Mouse (Mus musculus) midbrain, embryonic 11.5 days (tissue): ENCODE results near the gene Phf1. TPM values are rescaled to one million over a fixed set of nuclear protein-coding genes. Genes with fewer than 3 reads are reported as not detected.
"Not testable (repeated sequence)": the region's sequence is repeated elsewhere in the genome, so short reads cannot be mapped to it uniquely, and the experiment has no call there.

Experiments
- ATAC-seq: fragments of 200-750 bp; cut with Nextera tagmentation; 2 replicates; pipeline ENCODE4 v1.8.0; 2017; ENCODE audit warnings: moderate TSS enrichment, moderate library complexity; ENCODE audit not compliant: low FRiP score
- DNase-seq: peaks from one replicate; pipeline ENCODE4 v3.0.0; 2015; ENCODE audit warnings: low spot score; ENCODE audit errors: missing footprints
- H3K27ac ChIP-seq: fragments of 300-500 bp; sonication (generic); 2 replicates; pipeline ENCODE4 v1.5.1; 2014; ENCODE audit warnings: low read depth, low read length
- H3K27me3 ChIP-seq: fragments of 300-500 bp; sonication (generic); 2 replicates; pipeline ENCODE4 v1.6.1; 2014; ENCODE audit warnings: mild to moderate bottlenecking, low read length, moderate library complexity, mixed read lengths; ENCODE audit not compliant: control insufficient read depth, insufficient read depth
- H3K36me3 ChIP-seq: fragments of 300-500 bp; sonication (generic); 2 replicates; pipeline ENCODE4 v1.6.1; 2014; ENCODE audit warnings: mild to moderate bottlenecking, low read length, moderate library complexity, mixed read lengths; ENCODE audit not compliant: control insufficient read depth, insufficient read depth
- H3K4me1 ChIP-seq: fragments of 300-500 bp; sonication (generic); 2 replicates; pipeline ENCODE4 v1.6.1; 2014; ENCODE audit warnings: low read length; ENCODE audit not compliant: control insufficient read depth, insufficient read depth
- H3K4me2 ChIP-seq: fragments of 300-500 bp; sonication (generic); 2 replicates; pipeline ENCODE4 v1.6.1; 2014; ENCODE audit warnings: mild to moderate bottlenecking, moderate library complexity
- H3K4me3 ChIP-seq: fragments of 300-500 bp; sonication (generic); 2 replicates; pipeline ENCODE4 v1.5.1; 2014; ENCODE audit warnings: low read depth, low read length
- H3K9ac ChIP-seq: fragments of 300-500 bp; sonication (generic); 2 replicates; pipeline ENCODE4 v1.6.1; 2014; ENCODE audit warnings: low read length
- H3K9me3 ChIP-seq: fragments of 300-500 bp; sonication (generic); 2 replicates; pipeline ENCODE4 v1.6.1; 2016; ENCODE audit warnings: low read length; ENCODE audit not compliant: control insufficient read depth
- WGBS: fragments of 180-500 bp; shearing (Covaris S2); extraction: QIAGEN DNeasy Blood & Tissue Kit; methylation state at CpG from one replicate; pipeline ENCODE4 v1.1.7; 2014; 5-methylcytosine and 5-hydroxymethylcytosine counted together
- polyA plus RNA-seq: library from polyadenylated mRNA; unstranded; fragments of >200 nt; fragmentation: Nextera tagmentation; extraction: Ambion mirVana; gene quantifications from 2 replicates; pipeline ENCODE4 v1.2.1, GENCODE M21; 2014

The Phf1 gene
- polyA plus RNA-seq, 1 experiment from 2014 or later: 3.6 TPM

GRCm38 (mm10) chr17:26895578-26895977 is 37.3 kb upstream of the Phf1 start:
- no peak for ATAC-seq
- H3K4me2 ChIP-seq: no peak overlapping the region
- no peaks in the 10 kb centered on the region for H3K9me3 ChIP-seq
- no peak overlapping the region for H3K4me3 ChIP-seq
- DNase-seq: peak; percentile 93
- H3K9ac ChIP-seq: no peak overlapping the region
- WGBS: 13% methylated on average over 10 of the region's 10 CpGs
- H3K27me3 ChIP-seq: no peaks in the 10 kb centered on the region
- H3K4me1 ChIP-seq: 0 out of 2 replicates have a peak, but pooled peaks cover 2% of the 10 kb centered on the region
- no peak overlapping the region for H3K27ac ChIP-seq
- no peaks in the 10 kb centered on the region for H3K36me3 ChIP-seq

GRCm38 (mm10) chr17:26900916-26901315 is 31.9 kb upstream of the Phf1 start:
- H3K27ac ChIP-seq: no peak overlapping the region
- no peak overlapping the region for H3K9ac ChIP-seq
- no peak for DNase-seq
- no peaks in the 10 kb centered on the region for H3K27me3 ChIP-seq
- H3K4me3 ChIP-seq: no peak overlapping the region
- no peaks in the 10 kb centered on the region for H3K36me3 ChIP-seq
- ATAC-seq: no peak
- H3K4me1 ChIP-seq: no peaks in the 10 kb centered on the region
- 82% methylated on average over 6 of the region's 6 CpGs for WGBS
- no peaks in the 10 kb centered on the region for H3K9me3 ChIP-seq
- no peak overlapping the region for H3K4me2 ChIP-seq

- no peak overlapping the region for H3K4me3 ChIP-seq
- WGBS: 58% methylated on average over 5 of the region's 5 CpGs
- no peak overlapping the region for H3K4me2 ChIP-seq
- no peak overlapping the region for H3K27ac ChIP-seq
- H3K9ac ChIP-seq: no peak overlapping the region
- no peaks in the 10 kb centered on the region for H3K4me1 ChIP-seq
- no peaks in the 10 kb centered on the region for H3K9me3 ChIP-seq
- ATAC-seq (no peak), DNase-seq (no peak)
- H3K27me3 ChIP-seq: no peaks in the 10 kb centered on the region
- no peaks in the 10 kb centered on the region for H3K36me3 ChIP-seq
Measured at GRCm38 (mm10) chr17:26904320-26904719, 28.5 kb upstream of the Phf1 start.

- H3K4me1 ChIP-seq, H3K4me3 ChIP-seq, ATAC-seq, DNase-seq, H3K4me2 ChIP-seq, H3K27ac ChIP-seq, H3K36me3 ChIP-seq, H3K27me3 ChIP-seq, H3K9me3 ChIP-seq, H3K9ac ChIP-seq: not testable (repeated sequence)
- 93% methylated on average over 14 of the region's 15 CpGs for WGBS
Measured at GRCm38 (mm10) chr17:26907506-26907905, 25.3 kb upstream of the Phf1 start.

- no peaks in the 10 kb centered on the region for H3K27me3 ChIP-seq
- H3K4me2 ChIP-seq: no peak overlapping the region
- H3K4me3 ChIP-seq: no peak overlapping the region
- peaks cover 6% of the 10 kb centered on the region; the same call in 1 of the 2 replicates for H3K4me1 ChIP-seq
- H3K36me3 ChIP-seq: no peaks in the 10 kb centered on the region
- no peaks in the 10 kb centered on the region for H3K9me3 ChIP-seq
- DNase-seq: peak; percentile 79
- no peak overlapping the region for H3K27ac ChIP-seq
- no peak overlapping the region for H3K9ac ChIP-seq
- WGBS: 48% methylated on average over 1 of the region's 1 CpGs
- ATAC-seq: no peak
Measured at GRCm38 (mm10) chr17:26915248-26915647, 17.6 kb upstream of the Phf1 start.

GRCm38 (mm10) chr17:26916711-26917482 is 16.0 kb upstream of the Phf1 start, which contains the start of gene Kifc5b:
Gene Kifc5b (plus strand): TSS chr17:26917091.
- Histone ChIP-seq H3K36me3 (no peaks in the 10 kb centered on the region; the same call in 1 of the 2 replicates), H3K9me3 (no peaks in the 10 kb centered on the region), H3K4me3 (peak within 1 kb of the TSS; percentile 65), H3K27me3 (no peaks in the 10 kb centered on the region), H3K4me2 (peak within 1 kb of the TSS; percentile 48), H3K27ac (no peak within 1 kb of the TSS), H3K4me1 (peaks cover 6% of the 10 kb centered on the region; the same call in 1 of the 2 replicates), H3K9ac (peak within 1 kb of the TSS; percentile 75)
- under 1% methylated on average over 67 of the region's 72 CpGs for WGBS
- DNase-seq (peak; percentile 100), ATAC-seq (peak; percentile 99)

- not testable (repeated sequence) for H3K27ac ChIP-seq, H3K9me3 ChIP-seq, H3K36me3 ChIP-seq, H3K4me1 ChIP-seq, H3K27me3 ChIP-seq, ATAC-seq
- H3K4me2 ChIP-seq: peak overlapping the region; percentile 48
- peak overlapping the region; percentile 75 for H3K9ac ChIP-seq
- peak; percentile 83 for DNase-seq
- peak overlapping the region; percentile 65 for H3K4me3 ChIP-seq
- 4% methylated on average over 12 of the region's 12 CpGs for WGBS
Measured at GRCm38 (mm10) chr17:26917560-26917959, 15.3 kb upstream of the Phf1 start.

- WGBS: 68% methylated on average over 2 of the region's 2 CpGs
- H3K4me1 ChIP-seq: peaks cover 6% of the 10 kb centered on the region; the same call in 1 of the 2 replicates
- DNase-seq: peak; percentile 33
- H3K27me3 ChIP-seq: no peaks in the 10 kb centered on the region
- no peaks in the 10 kb centered on the region; the same call in 1 of the 2 replicates for H3K36me3 ChIP-seq
- peak overlapping the region; percentile 65 for H3K4me3 ChIP-seq
- no peak overlapping the region for H3K27ac ChIP-seq
- H3K9ac ChIP-seq: 0 out of 2 replicates have a peak overlapping the region, but pooled peaks have one; percentile 24
- H3K9me3 ChIP-seq: no peaks in the 10 kb centered on the region
- ATAC-seq: no peak
- peak overlapping the region; percentile 48 for H3K4me2 ChIP-seq
Measured at GRCm38 (mm10) chr17:26918343-26918742, 14.5 kb upstream of the Phf1 start.

- not testable (repeated sequence) for H3K27ac ChIP-seq, H3K27me3 ChIP-seq, H3K36me3 ChIP-seq, H3K4me2 ChIP-seq, H3K9me3 ChIP-seq, H3K9ac ChIP-seq, ATAC-seq, H3K4me3 ChIP-seq, DNase-seq, H3K4me1 ChIP-seq
- 76% methylated on average over 2 of the region's 2 CpGs for WGBS
Measured at GRCm38 (mm10) chr17:26919516-26919915, 13.3 kb upstream of the Phf1 start.
